Mouse (Mus musculus) hindbrain, embryonic 13.5 days (tissue): ENCODE data around the gene Tuba3b. TPM values are rescaled to one million over a fixed set of nuclear protein-coding genes. Genes with fewer than 3 reads are reported as not detected.

Experiments used
- ATAC-seq: fragments of 200-750 bp; cut with Nextera tagmentation; 2 replicates; pipeline ENCODE4 v1.8.0; 2017; ENCODE audit warnings: moderate TSS enrichment; ENCODE audit not compliant: low FRiP score
- H3K27ac ChIP-seq: fragments of 300-500 bp; sonication (generic); 2 replicates; pipeline ENCODE4 v1.5.1; 2015; ENCODE audit warnings: inconsistent platforms, mild to moderate bottlenecking, moderate library complexity
- H3K27me3 ChIP-seq: fragments of 300-500 bp; sonication (generic); 2 replicates; pipeline ENCODE4 v1.6.1; 2015; ENCODE audit warnings: mild to moderate bottlenecking, inconsistent platforms
- H3K36me3 ChIP-seq: fragments of 300-500 bp; sonication (generic); 2 replicates; pipeline ENCODE4 v1.6.1; 2015; ENCODE audit warnings: mild to moderate bottlenecking, inconsistent platforms
- H3K4me1 ChIP-seq: fragments of 300-500 bp; sonication (generic); replicated peaks from 2 replicates; pipeline ENCODE4 v1.6.1; 2015; ENCODE audit warnings: inconsistent platforms
- H3K4me2 ChIP-seq: fragments of 300-500 bp; sonication (generic); 2 replicates; pipeline ENCODE4 v1.6.1; 2015; ENCODE audit warnings: inconsistent platforms, mild to moderate bottlenecking, moderate library complexity
- H3K4me3 ChIP-seq: fragments of 300-500 bp; sonication (generic); 2 replicates; pipeline ENCODE4 v1.5.1; 2015; ENCODE audit warnings: mild to moderate bottlenecking, inconsistent platforms
- H3K9ac ChIP-seq: fragments of 300-500 bp; sonication (generic); 2 replicates; pipeline ENCODE4 v1.6.1; 2015; ENCODE audit warnings: mild to moderate bottlenecking, inconsistent platforms
- H3K9me3 ChIP-seq: fragments of 300-500 bp; sonication (generic); 2 replicates; pipeline ENCODE4 v1.6.1; 2016; ENCODE audit warnings: inconsistent platforms
- WGBS: fragments of 180-500 bp; shearing (Covaris S2); methylation state at CpG from one replicate; pipeline ENCODE4 v1.1.7; 2015; 5-methylcytosine and 5-hydroxymethylcytosine counted together
- polyA plus RNA-seq: library from polyadenylated mRNA; unstranded; fragments of >200 nt; fragmentation: Nextera tagmentation; extraction: Ambion mirVana; gene quantifications from 2 replicates; pipeline ENCODE4 v1.2.1, GENCODE M21; 2015

The Tuba3b gene
- polyA plus RNA-seq, 1 experiment from 2014 or later = not detected

DNA sequence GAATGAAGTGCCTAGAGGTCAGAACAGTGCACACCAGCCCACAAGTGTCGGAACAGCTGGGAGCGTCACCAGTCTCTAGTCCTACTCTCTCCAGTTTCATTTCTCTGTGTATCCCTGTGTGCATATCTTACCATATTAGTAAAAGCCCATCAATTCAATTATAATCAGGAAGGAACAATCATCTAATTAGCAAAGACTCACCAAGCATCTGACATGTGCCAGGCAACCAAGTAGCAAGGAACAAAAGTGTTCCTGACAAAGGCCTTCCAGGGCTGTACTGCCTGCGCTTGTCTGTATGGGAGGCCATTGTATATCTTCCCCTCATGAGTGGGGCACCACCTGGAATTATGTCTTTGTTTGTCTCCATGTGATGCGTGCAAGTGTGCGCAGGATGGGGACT lies 4.7 kb upstream of the Tuba3b start:
- ATAC-seq = no peak
- no peak overlapping the region for H3K27ac ChIP-seq
- H3K4me2 ChIP-seq = no peak overlapping the region
- 78% methylated on average over 5 of the region's 5 CpGs for WGBS
- H3K4me3 ChIP-seq = no peak overlapping the region
- H3K27me3 ChIP-seq = no peaks in the 10 kb centered on the region
- H3K9me3 ChIP-seq = no peaks in the 10 kb centered on the region
- H3K4me1 ChIP-seq = no peaks in the 10 kb centered on the region
- no peak overlapping the region for H3K9ac ChIP-seq
- H3K36me3 ChIP-seq = no peaks in the 10 kb centered on the region

DNA sequence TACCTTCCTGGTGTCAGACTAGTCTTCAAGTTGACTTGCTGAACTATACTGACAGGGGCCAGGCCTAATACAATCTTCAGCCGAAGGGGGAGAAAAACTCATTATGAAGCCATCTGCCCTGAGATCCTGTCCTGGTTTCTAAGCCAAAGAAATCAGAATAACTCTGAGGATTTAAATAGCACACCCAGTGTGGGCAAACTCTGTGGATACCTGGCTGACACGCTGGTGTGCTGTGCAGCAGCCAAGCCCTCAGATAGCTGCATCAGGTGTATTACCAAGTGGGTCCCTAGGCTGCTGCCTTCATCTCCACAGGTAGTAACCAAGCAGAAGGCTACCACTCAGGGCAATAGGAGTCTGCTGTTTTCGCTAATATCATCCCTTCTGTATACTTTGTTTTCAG lies 2.9 kb upstream of the Tuba3b start:
- no peaks in the 10 kb centered on the region for H3K9me3 ChIP-seq
- no peak overlapping the region for H3K27ac ChIP-seq
- H3K36me3 ChIP-seq = no peaks in the 10 kb centered on the region
- H3K27me3 ChIP-seq = no peaks in the 10 kb centered on the region
- H3K4me1 ChIP-seq = no peaks in the 10 kb centered on the region
- H3K4me2 ChIP-seq = no peak overlapping the region
- H3K4me3 ChIP-seq = no peak overlapping the region
- ATAC-seq = no peak
- 77% methylated on average over 3 of the region's 3 CpGs for WGBS
- no peak overlapping the region for H3K9ac ChIP-seq

DNA sequence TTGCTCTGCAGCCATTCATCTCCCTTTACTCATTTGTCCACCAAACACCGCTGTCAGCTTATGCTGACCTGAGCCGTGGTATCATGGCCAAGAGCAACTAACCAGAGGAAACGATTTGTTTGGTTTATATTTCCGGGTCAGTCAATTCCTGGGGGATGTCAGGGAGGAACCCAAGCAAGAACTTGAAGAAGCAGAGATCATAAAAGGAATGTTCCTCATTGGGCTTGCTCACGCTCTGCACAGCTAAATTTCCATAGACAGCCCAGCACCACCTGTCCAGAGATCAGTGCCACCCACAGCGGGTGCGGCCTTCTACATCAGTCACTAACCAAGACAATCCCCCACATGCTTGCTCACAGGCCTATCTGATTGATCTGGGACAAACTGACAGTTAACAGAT lies 1.3 kb upstream of the Tuba3b start, which contains the start of gene Lmntd1:
TSS of gene Lmntd1 (minus strand) at position 101 of the 400 bp plus-strand sequence.
- Histone ChIP-seq H3K9me3 (no peaks in the 10 kb centered on the region), H3K4me1 (no peaks in the 10 kb centered on the region), H3K4me3 (no peak within 1 kb of the TSS), H3K27ac (no peak within 1 kb of the TSS), H3K4me2 (no peak within 1 kb of the TSS), H3K9ac (no peak within 1 kb of the TSS), H3K36me3 (no peaks in the 10 kb centered on the region), H3K27me3 (no peaks in the 10 kb centered on the region)
- no peak for ATAC-seq
- 88% methylated on average over 7 of the region's 7 CpGs for WGBS

DNA sequence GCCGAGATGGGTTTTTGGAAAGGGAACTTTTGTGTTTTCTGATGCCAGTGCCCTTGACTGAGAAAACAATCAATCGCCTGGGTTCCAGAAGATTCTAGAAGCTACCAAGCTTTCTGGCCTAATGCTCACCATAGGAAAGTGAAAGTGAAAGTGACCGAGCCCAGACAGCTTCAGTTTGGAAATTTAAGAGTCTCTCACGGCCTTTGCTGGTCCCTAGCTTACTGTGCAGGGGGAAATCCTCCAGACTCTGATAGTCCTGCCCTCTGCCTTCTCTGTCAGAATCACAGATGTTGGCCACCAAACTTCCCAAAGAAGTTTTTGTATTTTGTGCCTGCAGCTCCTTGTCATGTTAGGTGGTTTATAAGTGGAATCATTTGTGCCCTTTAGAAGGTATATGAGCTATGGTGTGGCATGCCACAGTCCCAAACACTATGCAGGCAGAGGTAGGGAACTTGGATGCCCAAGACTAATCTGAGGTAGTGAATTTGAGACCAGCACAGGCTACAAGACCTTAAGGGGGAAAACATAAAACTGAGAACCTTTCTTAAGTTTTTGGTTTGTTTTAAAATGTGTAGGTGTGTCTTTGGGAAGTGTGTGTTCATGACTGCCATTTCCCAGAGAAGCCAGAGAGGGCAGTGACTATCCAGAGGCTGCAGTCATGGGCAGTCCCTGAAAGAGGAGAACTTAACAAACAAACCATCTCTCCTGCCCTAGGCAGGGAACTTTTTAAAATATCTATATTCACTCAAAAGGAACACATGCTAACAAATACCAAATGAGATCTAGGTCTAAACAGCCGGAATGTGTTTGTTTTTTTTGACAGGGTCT lies 1.1 kb downstream of the Tuba3b start:
- Histone ChIP-seq H3K9me3 (no peaks in the 10 kb centered on the region), H3K4me2 (no peak overlapping the region), H3K4me1 (no peaks in the 10 kb centered on the region), H3K27ac (no peak overlapping the region), H3K36me3 (no peaks in the 10 kb centered on the region), H3K27me3 (no peaks in the 10 kb centered on the region), H3K9ac (no peak overlapping the region), H3K4me3 (no peak overlapping the region)
- no peak for ATAC-seq
- WGBS = 90% methylated on average over 5 of the region's 5 CpGs

DNA sequence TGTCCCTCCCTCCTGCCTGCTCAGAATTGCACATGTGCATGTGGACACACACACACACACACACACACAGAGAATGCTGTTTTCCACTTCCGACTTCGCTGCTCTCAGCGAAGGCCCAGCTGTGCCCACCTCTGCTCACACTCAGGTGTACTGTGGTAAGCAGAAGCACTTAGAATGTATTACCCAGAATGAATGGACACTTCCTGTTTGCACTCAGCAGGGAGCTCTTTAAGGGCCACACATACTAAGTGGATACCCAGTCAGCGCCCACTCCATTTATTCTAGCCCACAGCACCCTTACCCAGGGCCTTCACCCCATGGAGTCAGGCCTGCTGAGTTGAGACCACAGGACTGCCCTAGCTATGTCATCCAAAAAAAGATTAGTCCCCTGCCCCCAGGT lies 7.6 kb downstream of the Tuba3b start:
- Histone ChIP-seq H3K9me3 (no peaks in the 10 kb centered on the region), H3K9ac (no peak overlapping the region), H3K4me3 (no peak overlapping the region), H3K27ac (no peak overlapping the region), H3K4me2 (no peak overlapping the region), H3K36me3 (no peaks in the 10 kb centered on the region), H3K27me3 (no peaks in the 10 kb centered on the region), H3K4me1 (no peaks in the 10 kb centered on the region)
- WGBS = 88% methylated on average over 4 of the region's 4 CpGs
- no peak for ATAC-seq

DNA sequence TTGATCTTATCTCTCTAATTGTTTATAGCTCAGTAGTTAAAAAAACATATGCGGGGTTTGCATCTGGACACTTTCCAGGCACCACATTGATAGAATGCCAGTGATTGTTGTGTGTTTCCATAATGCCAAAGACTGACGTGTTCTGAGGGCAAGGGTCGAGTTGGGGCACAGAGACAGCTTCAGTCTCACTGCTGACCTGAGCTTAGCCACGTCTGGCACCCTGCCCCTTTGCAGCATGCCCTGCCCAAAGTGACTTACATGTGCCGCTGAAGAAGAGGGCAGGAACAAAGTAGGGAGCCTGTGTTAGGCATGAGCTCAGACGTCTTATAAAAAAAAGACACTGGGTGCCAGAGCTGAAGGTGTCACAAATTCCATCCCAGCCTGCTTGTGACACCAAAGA lies 14.7 kb downstream of the Tuba3b start:
- Histone ChIP-seq H3K9ac (no peak overlapping the region), H3K36me3 (no peaks in the 10 kb centered on the region), H3K4me3 (no peak overlapping the region), H3K9me3 (no peaks in the 10 kb centered on the region), H3K4me1 (no peaks in the 10 kb centered on the region; the same call in 1 of the 2 replicates), H3K27me3 (no peaks in the 10 kb centered on the region), H3K27ac (no peak overlapping the region), H3K4me2 (no peak overlapping the region)
- 56% methylated on average over 6 of the region's 6 CpGs for WGBS
- no peak for ATAC-seq

DNA sequence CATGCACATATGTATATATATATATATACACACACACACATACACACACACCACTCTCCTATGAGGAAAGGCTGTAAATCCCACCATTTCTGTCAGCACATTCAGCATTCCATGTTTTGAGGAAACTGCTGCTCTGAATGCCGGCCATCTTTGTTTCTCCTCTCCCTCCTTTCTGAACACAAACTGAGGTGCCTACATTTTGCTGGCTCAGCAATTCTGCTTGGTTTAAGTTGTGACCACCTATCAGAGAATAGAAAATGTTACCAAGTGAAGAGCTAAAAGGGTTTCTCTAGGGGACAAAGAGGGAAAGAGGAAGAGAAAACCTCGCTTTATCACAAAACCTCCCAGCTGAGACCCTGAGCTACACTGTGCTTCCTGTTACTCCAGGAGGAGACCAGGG lies 18.9 kb downstream of the Tuba3b start:
- no peak for ATAC-seq
- no peak overlapping the region for H3K27ac ChIP-seq
- H3K4me1 ChIP-seq = no peaks in the 10 kb centered on the region
- no peak overlapping the region for H3K4me2 ChIP-seq
- H3K27me3 ChIP-seq = no peaks in the 10 kb centered on the region
- WGBS = 90% methylated on average over 2 of the region's 2 CpGs
- no peaks in the 10 kb centered on the region for H3K9me3 ChIP-seq
- H3K9ac ChIP-seq = no peak overlapping the region
- H3K4me3 ChIP-seq = no peak overlapping the region
- no peaks in the 10 kb centered on the region for H3K36me3 ChIP-seq

DNA sequence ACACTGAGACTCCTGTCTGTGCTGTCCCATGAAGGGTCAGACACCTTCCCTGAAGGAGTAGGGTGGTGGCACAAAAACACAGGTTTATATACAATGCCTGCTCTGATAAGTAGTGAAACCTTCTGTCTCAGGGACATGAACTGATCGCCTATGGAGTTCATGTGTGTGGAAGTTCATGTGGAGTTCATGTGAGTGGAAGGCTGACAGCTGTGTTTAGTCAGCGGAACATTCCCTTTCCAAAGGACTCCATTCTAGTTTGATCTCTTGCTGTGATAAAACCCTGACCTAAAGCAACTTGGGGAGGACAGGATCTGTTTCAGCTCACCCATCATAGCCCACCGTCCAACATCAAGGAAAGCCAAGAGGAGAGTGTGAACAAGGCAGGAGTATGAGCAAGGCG lies 21.1 kb downstream of the Tuba3b start:
- no peaks in the 10 kb centered on the region for H3K36me3 ChIP-seq
- no peak overlapping the region for H3K27ac ChIP-seq
- ATAC-seq = no peak
- no peaks in the 10 kb centered on the region for H3K27me3 ChIP-seq
- WGBS = 82% methylated on average over 4 of the region's 4 CpGs
- no peaks in the 10 kb centered on the region for H3K4me1 ChIP-seq
- no peak overlapping the region for H3K4me2 ChIP-seq
- H3K4me3 ChIP-seq = no peak overlapping the region
- H3K9ac ChIP-seq = no peak overlapping the region
- H3K9me3 ChIP-seq = 0 out of 2 replicates have a peak, but pooled peaks cover 4% of the 10 kb centered on the region

DNA sequence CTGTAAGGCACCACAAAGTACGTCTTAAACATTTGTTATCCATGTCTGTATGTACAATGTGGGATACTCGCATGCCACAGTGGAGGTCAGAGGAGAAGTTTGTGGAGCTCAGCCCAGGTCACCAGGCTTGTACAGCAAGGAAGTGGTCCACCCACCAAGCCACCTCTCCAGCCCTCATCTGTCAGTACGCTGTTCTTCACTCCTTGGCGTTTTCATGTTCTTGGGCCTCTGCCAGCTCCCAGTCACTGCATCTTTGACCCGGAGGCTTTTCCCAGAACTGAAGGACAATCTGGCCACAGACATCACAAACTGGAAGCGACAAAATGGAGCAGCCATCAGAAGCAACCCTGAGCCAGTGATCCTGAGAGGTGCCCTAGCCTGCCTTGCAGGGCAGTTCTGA lies 22.7 kb downstream of the Tuba3b start:
- Histone ChIP-seq H3K9me3 (0 out of 2 replicates have a peak, but pooled peaks cover 4% of the 10 kb centered on the region), H3K4me3 (no peak overlapping the region), H3K27ac (no peak overlapping the region), H3K9ac (no peak overlapping the region), H3K36me3 (no peaks in the 10 kb centered on the region), H3K27me3 (no peaks in the 10 kb centered on the region), H3K4me2 (no peak overlapping the region), H3K4me1 (no peaks in the 10 kb centered on the region)
- 73% methylated on average over 6 of the region's 6 CpGs for WGBS
- no peak for ATAC-seq

DNA sequence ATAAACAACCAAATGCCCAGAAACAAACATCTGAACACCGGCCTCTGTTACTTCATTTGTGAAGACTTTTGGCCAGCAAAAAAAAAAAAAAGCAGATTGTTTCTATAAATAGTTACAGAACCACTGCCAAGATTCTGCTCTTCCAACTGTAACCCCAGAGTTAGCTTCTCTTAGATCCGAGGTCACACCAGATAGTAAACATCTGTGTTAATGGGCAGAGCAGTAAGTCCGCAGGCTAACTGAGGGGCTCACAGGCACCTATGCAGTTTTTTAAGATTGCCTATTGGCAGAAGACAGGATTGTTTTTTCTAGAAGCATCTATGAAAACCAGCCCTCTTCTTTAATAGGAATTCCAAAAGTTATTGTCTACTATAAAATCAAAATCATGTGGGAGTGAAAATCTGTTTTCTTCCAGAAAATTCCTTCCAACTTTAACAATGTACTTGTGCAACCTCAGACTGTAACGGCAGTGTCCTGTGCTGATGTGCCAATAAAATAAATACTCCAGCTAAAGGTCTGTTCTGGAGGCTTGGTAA lies 25.5 kb downstream of the Tuba3b start:
- no peak for ATAC-seq
- Histone ChIP-seq H3K4me2 (no peak overlapping the region), H3K27ac (no peak overlapping the region), H3K4me3 (no peak overlapping the region), H3K27me3 (no peaks in the 10 kb centered on the region), H3K4me1 (no peaks in the 10 kb centered on the region), H3K9ac (no peak overlapping the region), H3K36me3 (no peaks in the 10 kb centered on the region), H3K9me3 (0 out of 2 replicates have a peak, but pooled peaks cover 4% of the 10 kb centered on the region)
- WGBS = 90% methylated on average over 4 of the region's 4 CpGs

DNA sequence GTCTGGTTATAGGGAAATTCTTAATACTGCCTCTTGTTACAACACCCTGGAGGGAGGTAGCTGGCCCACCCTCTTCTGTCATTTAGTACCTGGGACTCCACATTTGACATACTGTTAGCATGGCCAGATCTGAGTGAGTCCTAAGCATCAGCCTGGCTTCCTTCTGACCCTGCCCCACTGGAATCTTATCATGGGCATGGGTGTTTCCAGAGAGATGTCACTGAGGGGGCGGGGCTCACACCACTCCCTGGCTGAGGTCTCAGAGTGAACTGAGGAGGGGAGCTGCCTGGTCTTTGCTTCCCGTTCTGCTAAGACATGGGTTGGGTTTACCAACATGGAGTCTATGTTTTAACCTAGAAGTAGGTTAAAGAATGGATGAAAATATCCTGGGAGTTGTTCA lies 36.4 kb downstream of the Tuba3b start:
- Histone ChIP-seq H3K4me2 (no peak overlapping the region), H3K4me1 (no peaks in the 10 kb centered on the region; the same call in 1 of the 2 replicates), H3K9me3 (no peaks in the 10 kb centered on the region), H3K27me3 (no peaks in the 10 kb centered on the region), H3K36me3 (no peaks in the 10 kb centered on the region), H3K27ac (no peak overlapping the region), H3K9ac (no peak overlapping the region), H3K4me3 (no peak overlapping the region)
- WGBS = 95% methylated on average over 2 of the region's 2 CpGs
- no peak for ATAC-seq

DNA sequence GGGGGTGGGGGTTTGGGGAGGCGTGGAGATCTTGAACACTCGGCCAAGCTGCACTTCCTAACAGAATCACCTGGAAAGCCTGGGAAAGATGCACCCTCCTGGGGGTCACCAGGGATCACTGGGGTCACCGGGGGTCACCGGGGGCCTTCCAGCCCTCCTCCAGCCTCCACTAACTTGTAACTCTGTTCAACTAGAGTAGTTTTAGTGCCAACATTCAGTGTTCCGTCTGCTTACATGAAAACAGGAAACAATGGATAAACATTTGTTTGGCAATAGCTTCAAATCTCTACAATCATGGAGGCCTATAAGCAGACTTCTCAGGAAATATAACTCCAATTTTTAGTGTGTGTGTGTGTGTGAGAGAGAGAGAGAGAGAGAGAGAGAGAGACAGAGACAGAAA lies 37.4 kb downstream of the Tuba3b start:
- H3K9me3 ChIP-seq = no peaks in the 10 kb centered on the region
- WGBS = 81% methylated on average over 5 of the region's 5 CpGs
- no peaks in the 10 kb centered on the region for H3K36me3 ChIP-seq
- no peaks in the 10 kb centered on the region; the same call in 1 of the 2 replicates for H3K4me1 ChIP-seq
- no peak overlapping the region for H3K4me3 ChIP-seq
- ATAC-seq = no peak
- no peaks in the 10 kb centered on the region for H3K27me3 ChIP-seq
- H3K9ac ChIP-seq = no peak overlapping the region
- H3K4me2 ChIP-seq = no peak overlapping the region
- H3K27ac ChIP-seq = no peak overlapping the region

DNA sequence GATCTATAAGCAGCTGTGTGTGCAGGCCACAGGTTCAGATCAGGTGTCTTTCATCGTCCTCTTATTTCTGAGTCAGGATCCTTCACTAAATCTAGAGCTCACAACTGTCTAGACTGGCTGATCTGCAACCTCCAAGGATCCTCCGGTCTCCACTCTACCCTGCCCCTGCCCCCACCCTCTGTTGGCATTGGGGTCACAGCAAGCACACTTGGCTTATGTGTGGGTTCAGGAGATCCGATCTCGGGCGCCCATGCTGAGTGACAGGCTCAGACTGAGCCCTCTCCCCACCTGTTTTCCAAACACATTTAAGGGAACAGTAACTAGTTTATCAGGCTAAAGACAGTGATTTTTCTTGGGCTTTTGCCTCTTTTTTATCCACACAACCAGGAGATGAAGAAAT lies 38.1 kb downstream of the Tuba3b start:
- Histone ChIP-seq H3K9me3 (no peaks in the 10 kb centered on the region), H3K36me3 (no peaks in the 10 kb centered on the region), H3K4me3 (no peak overlapping the region), H3K9ac (no peak overlapping the region), H3K27me3 (no peaks in the 10 kb centered on the region), H3K4me2 (no peak overlapping the region), H3K27ac (no peak overlapping the region), H3K4me1 (no peaks in the 10 kb centered on the region; the same call in 1 of the 2 replicates)
- no peak for ATAC-seq
- WGBS = 83% methylated on average over 5 of the region's 5 CpGs
